Mouse (Mus musculus): ENCODE results near the gene Prkcg.

Gene Prkcg

GRCm38 (mm10) chr7:3314121-3314520 lies 25.1 kb downstream of the Prkcg start:
- CTCF ChIA-PET, result no interaction called here

GRCm38 (mm10) chr7:3317704-3318103 lies 28.7 kb downstream of the Prkcg start:
- CTCF ChIA-PET, result no interaction called here

GRCm38 (mm10) chr7:3320856-3321255 lies 31.9 kb downstream of the Prkcg start:
- CTCF ChIA-PET, result no interaction called here

- CTCF ChIA-PET, result no interaction called here
Measured at GRCm38 (mm10) chr7:3323826-3324225, 34.8 kb downstream of the Prkcg start.

- CTCF ChIA-PET, result no interaction called here
Measured at GRCm38 (mm10) chr7:3327961-3328360, 39.0 kb downstream of the Prkcg start.

- CTCF ChIA-PET, result no interaction called here
Measured at GRCm38 (mm10) chr7:3329776-3330546, 41.0 kb downstream of the Prkcg start.

- CTCF ChIA-PET, result no interaction called here
Measured at GRCm38 (mm10) chr7:3331171-3331570, 42.2 kb downstream of the Prkcg start.

- CTCF ChIA-PET, result no interaction called here
Measured at GRCm38 (mm10) chr7:3331581-3332223, 42.7 kb downstream of the Prkcg start.

GRCm38 (mm10) chr7:3332224-3332615 lies 43.2 kb downstream of the Prkcg start:
- CTCF ChIA-PET, result no interaction called here

- CTCF ChIA-PET, result no interaction called here
Measured at GRCm38 (mm10) chr7:3332619-3333521, 43.9 kb downstream of the Prkcg start, which contains the start of gene Cacng7. Cacng7 (plus strand) TSS chr7:3332955.

GRCm38 (mm10) chr7:3333542-3333941 lies 44.6 kb downstream of the Prkcg start:
- CTCF ChIA-PET, result no interaction called here

GRCm38 (mm10) chr7:3336412-3336811 lies 47.4 kb downstream of the Prkcg start:
- CTCF ChIA-PET, result no interaction called here

- CTCF ChIA-PET, result no interaction called here
Measured at GRCm38 (mm10) chr7:3338286-3338935, 49.4 kb downstream of the Prkcg start.

- CTCF ChIA-PET, result no interaction called here
Measured at GRCm38 (mm10) chr7:3339010-3339409, 50.0 kb downstream of the Prkcg start.

GRCm38 (mm10) chr7:3343861-3344260 lies 54.9 kb downstream of the Prkcg start:
- CTCF ChIA-PET, result no interaction called here

GRCm38 (mm10) chr7:3345301-3345700 lies 56.3 kb downstream of the Prkcg start:
- CTCF ChIA-PET, result no interaction called here

GRCm38 (mm10) chr7:3347366-3348287 lies 58.6 kb downstream of the Prkcg start:
- CTCF ChIA-PET, result no interaction called here

GRCm38 (mm10) chr7:3348326-3348725 lies 59.3 kb downstream of the Prkcg start:
- CTCF ChIA-PET, result no interaction called here

GRCm38 (mm10) chr7:3349775-3350174 lies 60.8 kb downstream of the Prkcg start:
- CTCF ChIA-PET, result no interaction called here

GRCm38 (mm10) chr7:3351536-3351935 lies 62.6 kb downstream of the Prkcg start:
- CTCF ChIA-PET, result no interaction called here

GRCm38 (mm10) chr7:3354850-3355249 lies 65.9 kb downstream of the Prkcg start:
- CTCF ChIA-PET, result no interaction called here
